Mouse (Mus musculus) NIH3T3 (cell line): ENCODE results near the gene Sdf4.

Experiments used
- DNase-seq: peaks from one replicate; pipeline ENCODE4 v3.0.0-alpha.2; 2012; ENCODE audit warnings: low read depth

The Sdf4 gene

GRCm38 (mm10) chr4:156055173-156055572 is 62.5 kb downstream of the Sdf4 start:
- DNase-seq = no peak

GRCm38 (mm10) chr4:156057702-156058101 is 65.0 kb downstream of the Sdf4 start:
- no peak for DNase-seq

GRCm38 (mm10) chr4:156058826-156059225 is 66.2 kb downstream of the Sdf4 start:
- no peak for DNase-seq

GRCm38 (mm10) chr4:156059261-156059660 is 66.6 kb downstream of the Sdf4 start, which contains the start of gene Ttll10:
Gene Ttll10, minus strand, starts transcription at chr4:156059414.
- DNase-seq = no peak

GRCm38 (mm10) chr4:156059713-156060112 is 67.0 kb downstream of the Sdf4 start:
- DNase-seq = no peak
